Mouse (Mus musculus): ENCODE measurements around the gene Lpin1. TPM values are rescaled to one million over a fixed set of nuclear protein-coding genes. Genes with fewer than 3 reads are reported as not detected.

Gene Lpin1
- total RNA-seq, 2 experiments from 2014 or later: 19.6 to 23.0 TPM

Other genes with a start within 250 kb of the Lpin1 start
- 100 to 1,000 TPM; 154 to 164 TPM for gene Ntsr2, start 42.4 kb upstream of the Lpin1 start, total RNA-seq (2021)
- gene Greb1, start 189.9 kb upstream of the Lpin1 start, total RNA-seq (2021): 1 to 10 TPM; 1.5 to 1.9 TPM
- 10 to 100 TPM; 32.4 to 37.5 TPM for gene E2f6, start 200.0 kb upstream of the Lpin1 start, total RNA-seq (2021)